17 mouse cellular contexts compared by ENCODE assay signal in genomic region chr4:98805291-98806048, GRCm38 (mm10). TPM values are rescaled to one million over a fixed set of nuclear protein-coding genes. Genes with fewer than 3 reads are reported as not detected.
DNase-seq lines count a peak whose midpoint lies in the region; ATAC-seq and TF ChIP-seq lines count a peak whose summit lies in the region.
"Had no signal": no experiment of that assay in that cellular context is flagged by ENCODE, and none has a peak within 500 bp of the region (broad histone marks: within the 10 kb centered on the region; RNA-seq: fewer than 3 reads in every experiment).

No protein-coding gene starts in this region.

- H3K9ac ChIP-seq in heart, embryonic 13.5 days = peak overlapping the region; percentile 0; the same call in 1 of the 2 replicates
- no peak overlapping the region for H3K9ac ChIP-seq in lung, embryonic 15.5 days
- no peak overlapping the region for H3K9ac ChIP-seq in embryonic facial prominence, embryonic 11.5 days (replicated peaks; ENCODE audit: low read length)
- H3K9ac ChIP-seq: liver, embryonic 15.5 days had no signal

- H3K4me2 ChIP-seq in heart, embryonic 13.5 days = peak overlapping the region; percentile 16; the same call in 1 of the 2 replicates
- H3K4me2 ChIP-seq in lung, embryonic 15.5 days = no peak overlapping the region
- H3K4me2 ChIP-seq in embryonic facial prominence, embryonic 11.5 days (ENCODE audit: low read depth, low read length) = no peak overlapping the region
- H3K4me2 ChIP-seq: liver, embryonic 15.5 days had no signal

- peaks cover 32% of the 10 kb centered on the region for H3K4me1 ChIP-seq in heart, embryonic 13.5 days
- peaks cover 50% of the 10 kb centered on the region for H3K4me1 ChIP-seq in lung, embryonic 15.5 days
- H3K4me1 ChIP-seq in embryonic facial prominence, embryonic 11.5 days (ENCODE audit: control insufficient read depth, insufficient read depth, low read length) = peaks cover 8% of the 10 kb centered on the region; the same call in 1 of the 2 replicates
- H3K4me1 ChIP-seq: liver, embryonic 15.5 days had no signal

- WGBS in heart, embryonic 13.5 days = 41% methylated on average over 12 of the region's 12 CpGs
- 44% methylated on average over 12 of the region's 12 CpGs for WGBS in lung, embryonic 15.5 days
- 19% methylated on average over 12 of the region's 12 CpGs for WGBS in embryonic facial prominence, embryonic 11.5 days

- intact Hi-C loops in heart, postnatal 25 days (cut with DNase I) = no loop called here
- intact Hi-C loops in left cerebral cortex, adult 2 months (cut with DNase I) = no loop called here

- H3K9me3 ChIP-seq in heart, embryonic 13.5 days = no peaks in the 10 kb centered on the region
- H3K9me3 ChIP-seq in lung, embryonic 15.5 days = no peaks in the 10 kb centered on the region
- no peaks in the 10 kb centered on the region for H3K9me3 ChIP-seq in embryonic facial prominence, embryonic 11.5 days (replicated peaks; ENCODE audit: control insufficient read depth, low read length)
- H3K9me3 ChIP-seq: liver, embryonic 15.5 days had no signal

- no peak for DNase-seq in heart, postnatal 25 days (ENCODE audit: low spot score)
- DNase-seq in lung, postnatal 36 days = no peak
- DNase-seq in embryonic facial prominence, embryonic 11.5 days (ENCODE audit: low spot score) = peak; percentile 62
- DNase-seq in yolk sac, embryonic 10.5 days (ENCODE audit: low spot score) = peak; percentile 24
- no peak for DNase-seq in left cerebral cortex, adult 2 months (ENCODE audit: extremely low spot score in 1 of 2, low spot score in 2 of 2)
- no peak for DNase-seq in right cerebral cortex, postnatal 10 days (ENCODE audit: low spot score in 2 of 2)
- DNase-seq: adrenal gland, postnatal 25 days; B cell, adult 2 months; gastrocnemius, postnatal 10 days; spleen, adult 18-20 months had no signal

- TF ChIP-seq CTCF in left cerebral cortex, adult 2 months (IDR thresholded peaks at IDR 0.05) = no peak

- peak overlapping the region; percentile 45 for H3K27ac ChIP-seq in heart, embryonic 13.5 days (replicated peaks)
- H3K27ac ChIP-seq in lung, embryonic 15.5 days = peak overlapping the region; percentile 62
- peak overlapping the region; percentile 92 for H3K27ac ChIP-seq in embryonic facial prominence, embryonic 11.5 days (replicated peaks; ENCODE audit: low read depth, low read length)
- H3K27ac ChIP-seq in left cerebral cortex, adult 2 months = no peak overlapping the region
- H3K27ac ChIP-seq: liver, embryonic 15.5 days had no signal

- ATAC-seq in heart, embryonic 13.5 days (ENCODE audit: extremely low read depth, insufficient number of reproducible peaks, low FRiP score, low TSS enrichment) = no peak
- no peak for ATAC-seq in lung, embryonic 15.5 days (ENCODE audit: borderline replicate concordance, extremely low read depth, low FRiP score, low TSS enrichment)
- ATAC-seq in embryonic facial prominence, embryonic 11.5 days (replicated peaks; ENCODE audit: insufficient number of reproducible peaks, low FRiP score, low TSS enrichment, low read depth) = no peak
- ATAC-seq: forebrain, embryonic 14.5 days; intestine, embryonic 16.5 days had no signal

- no peaks in the 10 kb centered on the region for H3K36me3 ChIP-seq in heart, embryonic 13.5 days
- H3K36me3 ChIP-seq in lung, embryonic 15.5 days = no peaks in the 10 kb centered on the region; the same call in 1 of the 2 replicates
- no peaks in the 10 kb centered on the region for H3K36me3 ChIP-seq in embryonic facial prominence, embryonic 11.5 days (replicated peaks; ENCODE audit: control insufficient read depth, insufficient read depth, low read depth, low read length)
- H3K36me3 ChIP-seq: liver, embryonic 15.5 days had no signal

- no peaks in the 10 kb centered on the region for H3K27me3 ChIP-seq in heart, embryonic 13.5 days (replicated peaks)
- H3K27me3 ChIP-seq in lung, embryonic 15.5 days = no peaks in the 10 kb centered on the region
- no peaks in the 10 kb centered on the region for H3K27me3 ChIP-seq in embryonic facial prominence, embryonic 11.5 days (ENCODE audit: control insufficient read depth, insufficient read depth, low read length)
- H3K27me3 ChIP-seq: liver, embryonic 15.5 days had no signal

- no peak overlapping the region for H3K4me3 ChIP-seq in heart, embryonic 13.5 days
- H3K4me3 ChIP-seq in lung, embryonic 15.5 days = no peak overlapping the region
- no peak overlapping the region for H3K4me3 ChIP-seq in embryonic facial prominence, embryonic 11.5 days (ENCODE audit: low read depth, low read length)
- H3K4me3 ChIP-seq in left cerebral cortex, adult 2 months = no peak overlapping the region
- H3K4me3 ChIP-seq: liver, embryonic 15.5 days had no signal

RNA-seq across cellular contexts. Expression of gene Kank4, which starts 11.9 kb away (rescaled TPM):
- 0.57 and 0.70 TPM in 2 replicates for polyA plus RNA-seq in heart, embryonic 13.5 days (2015; fragmentation: Nextera tagmentation; extraction: Ambion mirVana)
- under 1 TPM; 0.52 to 0.61 TPM for total RNA-seq in heart, postnatal 25 days (2021)
- 3.7 and 3.9 TPM in 2 replicates for polyA plus RNA-seq in lung, embryonic 15.5 days (2015; fragmentation: Nextera tagmentation; extraction: Ambion mirVana)
- 3.3 and 3.9 TPM in 2 replicates for polyA plus RNA-seq in embryonic facial prominence, embryonic 11.5 days (2014; fragmentation: Nextera tagmentation; extraction: Ambion mirVana)
- 1 to 10 TPM; 2.5 to 3.0 TPM for total RNA-seq in left cerebral cortex, adult 2 months (2021)

RNA-seq across cellular contexts. Expression of gene I0C0044D17Rik, which starts 18.2 kb away (rescaled TPM):
- polyA plus RNA-seq in heart, embryonic 13.5 days (2015; fragmentation: Nextera tagmentation; extraction: Ambion mirVana) = not detected in 2 replicates
- not detected for total RNA-seq in heart, postnatal 25 days (2021)
- polyA plus RNA-seq in lung, embryonic 15.5 days (2015; fragmentation: Nextera tagmentation; extraction: Ambion mirVana) = not detected in 2 replicates
- polyA plus RNA-seq in embryonic facial prominence, embryonic 11.5 days (2014; fragmentation: Nextera tagmentation; extraction: Ambion mirVana) = not detected in 2 replicates
- not detected for total RNA-seq in left cerebral cortex, adult 2 months (2021)
- total RNA-seq: adrenal gland, postnatal 25 days; gastrocnemius, postnatal 10 days had no signal
- polyA plus RNA-seq: forebrain, embryonic 14.5 days; heart, postnatal 0 days; intestine, embryonic 16.5 days; liver, embryonic 15.5 days; testis, adult 2 months had no signal

Comparison
In these comparisons a context has a peak if more than half of its experiments do, and no peak if none do; other contexts are left out.
1. DNase-seq: peak in embryonic facial prominence, embryonic 11.5 days (single experiment) and yolk sac, embryonic 10.5 days (single experiment); none in heart, postnatal 25 days (single experiment), lung, postnatal 36 days (single experiment), left cerebral cortex, adult 2 months (0 of 2) and right cerebral cortex, postnatal 10 days (0 of 2).